Mouse (Mus musculus): ENCODE measurements at regions not wholly inside any gene's neighbourhood (a gene's known extent, or its start where the extent isn't known, plus 50 kb on each side); places are given as distances from the start of the nearest gene placed in this dataset.

- H3K27ac ChIP-seq (ENCODE audit: low read depth) = no peak overlapping the region
- no peaks in the 10 kb centered on the region for H3K27me3 ChIP-seq (ENCODE audit: insufficient read depth, low read length)
- ATAC-seq (no peak), DNase-seq (no peak)
- H3K9me3 ChIP-seq (ENCODE audit: low read length) = no peaks in the 10 kb centered on the region
- 45% methylated on average over 7 of the region's 7 CpGs for WGBS (ENCODE audit: insufficient replicate concordance)
- H3K4me2 ChIP-seq (ENCODE audit: low read depth, low read length) = no peak overlapping the region
- no peaks in the 10 kb centered on the region for H3K4me1 ChIP-seq (ENCODE audit: insufficient read depth)
- TF ChIP-seq EP300 (IDR thresholded peaks at IDR 0.05; ENCODE audit: low read depth) (no peak), CTCF (IDR thresholded peaks at IDR 0.05; ENCODE audit: low read depth) (no peak)
- no peaks in the 10 kb centered on the region for H3K36me3 ChIP-seq (replicated peaks; ENCODE audit: insufficient read depth, low read length)
- H3K4me3 ChIP-seq (ENCODE audit: low read depth, low read length) = no peak overlapping the region
- no peak overlapping the region for H3K9ac ChIP-seq (replicated peaks)
These were observed 90.2 kb downstream of the Sec23ip start for GRCm38 (mm10) chr7:128834894-128835293.

GRCm38 (mm10) chr7:128836435-128836834 is 91.7 kb downstream of the Sec23ip start:
- no peak overlapping the region for H3K9ac ChIP-seq (replicated peaks)
- H3K27ac ChIP-seq (ENCODE audit: low read depth) = no peak overlapping the region
- no peak overlapping the region for H3K4me2 ChIP-seq (ENCODE audit: low read depth, low read length)
- DNase-seq = no peak
- 69% methylated on average over 6 of the region's 6 CpGs for WGBS (ENCODE audit: insufficient replicate concordance)
- H3K36me3 ChIP-seq (replicated peaks; ENCODE audit: insufficient read depth, low read length) = no peaks in the 10 kb centered on the region
- TF ChIP-seq EP300 (IDR thresholded peaks at IDR 0.05; ENCODE audit: low read depth) (no peak), CTCF (IDR thresholded peaks at IDR 0.05; ENCODE audit: low read depth) (no peak)
- no peak for ATAC-seq
- H3K4me3 ChIP-seq (ENCODE audit: low read depth, low read length) = no peak overlapping the region
- H3K9me3 ChIP-seq (ENCODE audit: low read length) = no peaks in the 10 kb centered on the region
- H3K4me1 ChIP-seq (ENCODE audit: insufficient read depth) = no peaks in the 10 kb centered on the region
- H3K27me3 ChIP-seq (ENCODE audit: insufficient read depth, low read length) = no peaks in the 10 kb centered on the region

GRCm38 (mm10) chr7:128842561-128842960 is 97.8 kb downstream of the Sec23ip start:
- ATAC-seq = no peak
- no peak overlapping the region for H3K27ac ChIP-seq (ENCODE audit: low read depth)
- no peaks in the 10 kb centered on the region for H3K4me1 ChIP-seq (ENCODE audit: insufficient read depth)
- H3K9me3 ChIP-seq (ENCODE audit: low read length) = no peaks in the 10 kb centered on the region
- no peak overlapping the region for H3K4me3 ChIP-seq (ENCODE audit: low read depth, low read length)
- H3K4me2 ChIP-seq (ENCODE audit: low read depth, low read length) = no peak overlapping the region
- H3K9ac ChIP-seq (replicated peaks) = no peak overlapping the region
- H3K27me3 ChIP-seq (ENCODE audit: insufficient read depth, low read length) = no peaks in the 10 kb centered on the region
- no peak for DNase-seq
- TF ChIP-seq CTCF (IDR thresholded peaks at IDR 0.05; ENCODE audit: low read depth) (no peak), EP300 (IDR thresholded peaks at IDR 0.05; ENCODE audit: low read depth) (no peak)
- no peaks in the 10 kb centered on the region for H3K36me3 ChIP-seq (replicated peaks; ENCODE audit: insufficient read depth, low read length)
- WGBS (ENCODE audit: insufficient replicate concordance) = 86% methylated on average over 10 of the region's 10 CpGs

- no peak for DNase-seq
- Histone ChIP-seq H3K36me3 (replicated peaks; ENCODE audit: insufficient read depth, low read length) (no peaks in the 10 kb centered on the region), H3K9me3 (ENCODE audit: low read length) (no peaks in the 10 kb centered on the region), H3K4me3 (ENCODE audit: low read depth, low read length) (no peak overlapping the region), H3K4me2 (ENCODE audit: low read depth, low read length) (no peak overlapping the region), H3K4me1 (ENCODE audit: insufficient read depth) (no peaks in the 10 kb centered on the region), H3K27me3 (ENCODE audit: insufficient read depth, low read length) (no peaks in the 10 kb centered on the region), H3K27ac (ENCODE audit: low read depth) (no peak overlapping the region), H3K9ac (replicated peaks) (no peak overlapping the region)
- TF ChIP-seq EP300 (IDR thresholded peaks at IDR 0.05; ENCODE audit: low read depth) (no peak), CTCF (IDR thresholded peaks at IDR 0.05; ENCODE audit: low read depth) (no peak)
- ATAC-seq = no peak
- 79% methylated on average over 9 of the region's 9 CpGs for WGBS (ENCODE audit: insufficient replicate concordance)
These were observed 98.8 kb downstream of the Sec23ip start for GRCm38 (mm10) chr7:128843576-128843975.

- no peak overlapping the region for H3K4me3 ChIP-seq (ENCODE audit: low read depth, low read length)
- H3K36me3 ChIP-seq (replicated peaks; ENCODE audit: insufficient read depth, low read length) = no peaks in the 10 kb centered on the region
- DNase-seq (no peak), ATAC-seq (no peak)
- H3K27ac ChIP-seq (ENCODE audit: low read depth) = no peak overlapping the region
- TF ChIP-seq CTCF (IDR thresholded peaks at IDR 0.05; ENCODE audit: low read depth) = no peak
- no peak for TF ChIP-seq EP300 (IDR thresholded peaks at IDR 0.05; ENCODE audit: low read depth)
- H3K4me2 ChIP-seq (ENCODE audit: low read depth, low read length) = no peak overlapping the region
- no peaks in the 10 kb centered on the region for H3K9me3 ChIP-seq (ENCODE audit: low read length)
- no peaks in the 10 kb centered on the region for H3K4me1 ChIP-seq (ENCODE audit: insufficient read depth)
- no peak overlapping the region for H3K9ac ChIP-seq (replicated peaks)
- H3K27me3 ChIP-seq (ENCODE audit: insufficient read depth, low read length) = no peaks in the 10 kb centered on the region
- WGBS (ENCODE audit: insufficient replicate concordance) = 43% methylated on average over 3 of the region's 3 CpGs
These were observed 104.5 kb downstream of the Sec23ip start for GRCm38 (mm10) chr7:128849261-128849660.

GRCm38 (mm10) chr7:128854193-128854592 is 109.5 kb downstream of the Sec23ip start:
- Histone ChIP-seq H3K27ac (ENCODE audit: low read depth) (peak overlapping the region; percentile 80), H3K4me2 (ENCODE audit: low read depth, low read length) (peak overlapping the region; percentile 22; the same call in 1 of the 2 replicates), H3K4me1 (ENCODE audit: insufficient read depth) (no peaks in the 10 kb centered on the region), H3K4me3 (ENCODE audit: low read depth, low read length) (no peak overlapping the region), H3K36me3 (replicated peaks; ENCODE audit: insufficient read depth, low read length) (no peaks in the 10 kb centered on the region), H3K9ac (replicated peaks) (no peak overlapping the region), H3K9me3 (ENCODE audit: low read length) (no peaks in the 10 kb centered on the region), H3K27me3 (ENCODE audit: insufficient read depth, low read length) (no peaks in the 10 kb centered on the region)
- TF ChIP-seq EP300 (IDR thresholded peaks at IDR 0.05; ENCODE audit: low read depth) = no peak
- TF ChIP-seq CTCF (IDR thresholded peaks at IDR 0.05; ENCODE audit: low read depth) = no peak
- DNase-seq (no peak), ATAC-seq (peak; percentile 72)
- WGBS (ENCODE audit: insufficient replicate concordance) = 63% methylated on average over 4 of the region's 4 CpGs

Measured in liver, postnatal 0 days (tissue).